Mouse (Mus musculus) bone marrow, adult 2 months (tissue): ENCODE data around the gene Slc22a12. TPM values are rescaled to one million over a fixed set of nuclear protein-coding genes. Genes with fewer than 3 reads are reported as not detected.

Experiments
- H3K27ac ChIP-seq: fragments of 200-500 bp; 2 replicates; pipeline ENCODE4 v1.5.1; 2012; ENCODE audit warnings: low read depth, mild to moderate bottlenecking, control low read depth, inconsistent platforms, low read length; ENCODE audit not compliant: control insufficient read depth, poor library complexity, insufficient read depth
- H3K4me1 ChIP-seq: fragments of 200-500 bp; 2 replicates; pipeline ENCODE4 v1.6.1; 2011; ENCODE audit warnings: low read length; ENCODE audit not compliant: control insufficient read depth, insufficient read depth
- H3K4me3 ChIP-seq: fragments of 200-500 bp; replicated peaks from 2 replicates; pipeline ENCODE3; 2011; ENCODE audit warnings: mild to moderate bottlenecking, low read depth, low read length, control low read depth; ENCODE audit not compliant: control insufficient read depth
- CTCF ChIP-seq: fragments of 200-500 bp; IDR thresholded peaks from 2 replicates; pipeline ENCODE4 v1.5.1; 2011; ENCODE audit warnings: low read length, control low read depth; ENCODE audit not compliant: control insufficient read depth, insufficient read depth
- POLR2A ChIP-seq: fragments of 200-500 bp; IDR thresholded peaks from 2 replicates; pipeline ENCODE4 v1.6.1; 2011; ENCODE audit warnings: low read depth, mild to moderate bottlenecking, control low read depth, low read length, borderline replicate concordance; ENCODE audit not compliant: control insufficient read depth
- WGBS: fragments of 180-500 bp; shearing (Covaris S2); methylation state at CpG from one replicate; pipeline ENCODE4 v1.1.7; 2018; 5-methylcytosine and 5-hydroxymethylcytosine counted together
- polyA plus RNA-seq: library from polyadenylated mRNA; stranded (reverse); fragments of >200 nt; gene quantifications from 2 replicates; pipeline ENCODE4 v1.2.4, GENCODE M21; 2011; ENCODE audit warnings: low replicate concordance; ENCODE audit not compliant: missing spikeins, insufficient read depth, insufficient read length

Gene Slc22a12
- polyA plus RNA-seq, 1 experiment = 1.0 TPM

- H3K4me3 ChIP-seq = no peak overlapping the region
- no peak overlapping the region for H3K27ac ChIP-seq
- 74% methylated on average over 5 of the region's 5 CpGs for WGBS
- TF ChIP-seq CTCF = no peak
- no peak for TF ChIP-seq POLR2A
- H3K4me1 ChIP-seq = no peaks in the 10 kb centered on the region
Observed at GRCm38 (mm10) chr19:6518601-6519000, 24.2 kb downstream of the Slc22a12 start.

- Histone ChIP-seq H3K4me1 (no peaks in the 10 kb centered on the region), H3K27ac (no peak overlapping the region), H3K4me3 (no peak overlapping the region)
- TF ChIP-seq CTCF = no peak
- TF ChIP-seq POLR2A = no peak
- 77% methylated on average over 8 of the region's 8 CpGs for WGBS
Observed at GRCm38 (mm10) chr19:6516153-6516552, 26.7 kb downstream of the Slc22a12 start.

GRCm38 (mm10) chr19:6515448-6515847 lies 27.4 kb downstream of the Slc22a12 start:
- 31% methylated on average over 5 of the region's 5 CpGs for WGBS
- Histone ChIP-seq H3K27ac (no peak overlapping the region), H3K4me3 (no peak overlapping the region), H3K4me1 (no peaks in the 10 kb centered on the region)
- no peak for TF ChIP-seq CTCF
- TF ChIP-seq POLR2A = no peak

GRCm38 (mm10) chr19:6514940-6515339 lies 27.9 kb downstream of the Slc22a12 start:
- Histone ChIP-seq H3K27ac (no peak overlapping the region), H3K4me3 (no peak overlapping the region), H3K4me1 (no peaks in the 10 kb centered on the region)
- WGBS = 62% methylated on average over 6 of the region's 6 CpGs
- no peak for TF ChIP-seq POLR2A

- 22% methylated on average over 15 of the region's 15 CpGs for WGBS
- no peaks in the 10 kb centered on the region for H3K4me1 ChIP-seq
- no peak overlapping the region for H3K4me3 ChIP-seq
- H3K27ac ChIP-seq = no peak overlapping the region
- no peak for TF ChIP-seq POLR2A
- no peak for TF ChIP-seq CTCF
Observed at GRCm38 (mm10) chr19:6513389-6514139, 29.3 kb downstream of the Slc22a12 start.

DNA sequence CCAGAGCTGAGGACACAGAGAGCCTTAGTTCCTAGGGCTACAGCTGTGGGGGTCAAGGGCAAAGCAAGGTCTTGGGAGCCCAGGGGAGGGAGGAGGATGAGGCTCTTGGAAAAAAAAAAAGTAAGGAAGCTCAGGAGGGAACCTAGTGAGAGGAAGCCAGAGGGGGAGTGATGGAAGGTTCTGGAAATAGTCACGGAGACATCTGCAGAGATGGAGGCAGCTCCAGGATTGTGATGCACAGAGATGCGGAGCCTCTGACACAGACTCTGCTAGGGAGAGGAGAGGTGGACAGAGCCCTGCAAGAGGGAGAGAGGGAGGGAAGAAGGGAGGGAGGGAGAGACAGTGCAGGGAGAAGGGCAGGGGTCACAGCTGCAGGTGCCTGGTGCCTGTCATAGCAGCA lies 32.3 kb downstream of the Slc22a12 start:
- WGBS = 85% methylated on average over 2 of the region's 2 CpGs
- TF ChIP-seq POLR2A (no peak), CTCF (no peak)
- Histone ChIP-seq H3K27ac (no peak overlapping the region), H3K4me1 (no peaks in the 10 kb centered on the region; the same call in 1 of the 2 replicates), H3K4me3 (no peak overlapping the region)

- 67% methylated on average over 10 of the region's 10 CpGs for WGBS
- Histone ChIP-seq H3K4me1 (no peaks in the 10 kb centered on the region; the same call in 1 of the 2 replicates), H3K27ac (no peak overlapping the region), H3K4me3 (no peak overlapping the region)
- no peak for TF ChIP-seq CTCF
- TF ChIP-seq POLR2A = no peak
Observed at GRCm38 (mm10) chr19:6509881-6510280, 33.0 kb downstream of the Slc22a12 start.

DNA sequence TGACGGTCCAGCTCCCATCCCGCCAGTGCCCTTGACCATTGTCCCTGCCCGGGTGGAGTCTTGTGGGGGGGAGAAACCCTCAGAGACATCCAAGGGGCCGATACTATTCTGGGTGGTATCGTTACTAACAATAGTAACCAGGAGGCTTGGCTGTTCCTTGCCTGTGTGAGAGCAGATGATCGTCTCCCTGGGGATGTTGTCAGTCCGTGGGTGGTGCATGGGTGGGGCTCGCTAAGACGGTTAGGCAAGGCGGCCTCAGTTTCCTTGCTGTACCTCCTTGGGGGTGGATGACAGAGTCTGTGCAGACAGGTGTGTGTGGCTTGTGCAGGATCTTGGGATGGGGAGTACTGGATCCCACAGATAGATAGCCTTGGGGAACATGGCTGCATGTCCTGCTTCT lies 35.4 kb downstream of the Slc22a12 start:
- H3K4me3 ChIP-seq = no peak overlapping the region
- H3K27ac ChIP-seq = no peak overlapping the region
- no peaks in the 10 kb centered on the region; the same call in 1 of the 2 replicates for H3K4me1 ChIP-seq
- TF ChIP-seq CTCF (no peak), POLR2A (no peak)
- 46% methylated on average over 10 of the region's 10 CpGs for WGBS

GRCm38 (mm10) chr19:6504656-6505045 lies 38.2 kb downstream of the Slc22a12 start:
- Histone ChIP-seq H3K27ac (no peak overlapping the region), H3K4me3 (no peak overlapping the region), H3K4me1 (no peaks in the 10 kb centered on the region; the same call in 1 of the 2 replicates)
- TF ChIP-seq POLR2A = no peak
- no peak for TF ChIP-seq CTCF
- WGBS = 75% methylated on average over 12 of the region's 12 CpGs
